Mouse (Mus musculus) cerebellum, adult (tissue): ENCODE data around the gene AI661453.

ENCODE experiments used
- ATAC-seq: cut with Nextera tagmentation; 2 replicates; pipeline ENCODE4 v1.9.2; 2017; ENCODE audit warnings: mild to moderate bottlenecking, moderate library complexity, mixed read lengths; ENCODE audit not compliant: insufficient number of reproducible peaks, low FRiP score, low TSS enrichment

AI661453 gene

DNA sequence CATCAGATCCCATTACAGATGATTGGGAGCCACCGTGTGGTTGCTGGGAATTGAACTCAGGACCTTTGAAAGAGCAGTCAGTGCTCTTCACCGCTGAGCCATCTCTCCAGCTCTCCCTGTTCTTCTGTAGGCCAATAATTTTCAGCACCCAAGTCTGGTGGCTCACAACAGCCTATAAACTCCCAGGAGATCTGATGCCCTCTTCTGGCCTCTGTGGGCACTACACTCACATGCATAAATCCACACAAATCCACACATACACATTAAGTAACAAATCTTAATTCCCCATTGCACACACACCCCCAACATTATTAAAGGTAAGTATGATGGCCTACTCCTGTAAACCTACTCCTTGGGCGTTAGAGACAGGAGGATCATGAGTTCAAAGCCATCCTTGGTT, 79.8 kb downstream of the AI661453 start:
- no peak for ATAC-seq

DNA sequence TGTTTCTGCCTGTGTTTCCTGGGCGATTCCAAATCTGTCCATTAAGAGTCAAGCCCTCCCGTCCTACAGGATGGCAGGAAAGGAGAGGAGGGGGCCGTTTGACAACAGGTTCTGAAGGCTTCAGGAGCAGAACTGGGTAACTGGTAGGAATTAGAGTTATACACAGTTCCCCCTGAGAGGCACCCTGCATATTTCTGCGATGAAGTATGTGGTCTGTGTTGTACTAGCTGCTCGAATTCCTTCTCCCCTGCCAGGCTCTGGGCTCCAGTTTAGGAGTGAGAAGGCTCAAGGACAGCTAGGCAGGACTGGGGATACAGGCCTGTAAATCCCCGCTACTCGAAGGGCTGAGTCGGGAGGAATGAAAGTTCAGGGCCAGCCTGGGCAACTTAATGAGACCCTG, 81.8 kb downstream of the AI661453 start:
- no peak for ATAC-seq
